Mouse (Mus musculus) heart, embryonic 11.5 days (tissue): ENCODE results near the gene Dynll1. TPM values are rescaled to one million over a fixed set of nuclear protein-coding genes. Genes with fewer than 3 reads are reported as not detected.

Experiments
- ATAC-seq: fragments of 200-750 bp; cut with Nextera tagmentation; replicated peaks from 2 replicates; pipeline ENCODE4 v1.8.0; 2017; ENCODE audit warnings: moderate library complexity; ENCODE audit not compliant: insufficient number of reproducible peaks, low FRiP score, low TSS enrichment
- H3K27ac ChIP-seq: fragments of 300-500 bp; sonication (generic); 2 replicates; pipeline ENCODE4 v1.5.1; 2014; ENCODE audit warnings: mild to moderate bottlenecking, low read depth, low read length
- H3K27me3 ChIP-seq: fragments of 300-500 bp; sonication (generic); 2 replicates; pipeline ENCODE4 v1.6.1; 2014; ENCODE audit warnings: mild to moderate bottlenecking, low read length, mixed read lengths; ENCODE audit not compliant: control insufficient read depth, insufficient read depth
- H3K36me3 ChIP-seq: fragments of 300-500 bp; sonication (generic); 2 replicates; pipeline ENCODE4 v1.6.1; 2014; ENCODE audit warnings: mild to moderate bottlenecking, low read length, moderate library complexity, mixed read lengths; ENCODE audit not compliant: control insufficient read depth, insufficient read depth
- H3K4me1 ChIP-seq: fragments of 300-500 bp; sonication (generic); 2 replicates; pipeline ENCODE4 v1.6.1; 2014; ENCODE audit warnings: low read length; ENCODE audit not compliant: control insufficient read depth, insufficient read depth
- H3K4me2 ChIP-seq: fragments of 300-500 bp; sonication (generic); 2 replicates; pipeline ENCODE4 v1.6.1; 2014; ENCODE audit warnings: mild to moderate bottlenecking, moderate library complexity
- H3K4me3 ChIP-seq: fragments of 300-500 bp; sonication (generic); 2 replicates; pipeline ENCODE4 v1.5.1; 2014; ENCODE audit warnings: low read depth, low read length
- H3K9ac ChIP-seq: fragments of 300-500 bp; sonication (generic); 2 replicates; pipeline ENCODE4 v1.6.1; 2014; ENCODE audit warnings: mild to moderate bottlenecking, low read depth, low read length, moderate library complexity
- H3K9me3 ChIP-seq: fragments of 300-500 bp; sonication (generic); replicated peaks from 2 replicates; pipeline ENCODE4 v1.6.1; 2016; ENCODE audit warnings: low read length; ENCODE audit not compliant: control insufficient read depth
- WGBS: fragments of 180-500 bp; shearing (Covaris S2); extraction: QIAGEN DNeasy Blood & Tissue Kit; methylation state at CpG from one replicate; pipeline ENCODE4 v1.1.7; 2014; ENCODE audit not compliant: insufficient replicate concordance; 5-methylcytosine and 5-hydroxymethylcytosine counted together
- polyA plus RNA-seq: library from polyadenylated mRNA; unstranded; fragments of >200 nt; fragmentation: Nextera tagmentation; extraction: Ambion mirVana; gene quantifications from 2 replicates; pipeline ENCODE4 v1.2.1, GENCODE M21; 2014

The Dynll1 gene
- polyA plus RNA-seq, 1 experiment from 2014 or later, result 1,540 TPM

DNA sequence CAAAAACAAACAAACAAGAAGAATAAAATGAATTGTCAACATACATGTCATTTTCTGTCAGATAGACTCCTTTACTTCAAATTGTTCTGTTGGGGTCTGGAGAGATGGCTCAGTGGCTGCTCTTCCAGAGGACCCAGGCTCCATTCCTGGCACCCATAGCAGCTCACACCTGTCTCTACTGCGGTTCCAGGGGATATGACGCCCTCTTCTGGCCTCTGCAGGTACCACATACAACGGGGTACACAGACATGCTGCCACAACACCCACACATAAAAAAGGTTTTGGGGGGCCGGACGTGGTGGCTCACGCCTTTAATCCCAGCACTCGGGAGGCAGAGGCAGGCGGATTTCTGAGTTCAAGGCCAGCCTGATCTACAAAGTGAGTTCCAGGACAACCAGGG lies 6.6 kb downstream of the Dynll1 start:
- Histone ChIP-seq H3K27me3 (no peaks in the 10 kb centered on the region), H3K36me3 (peaks cover 26% of the 10 kb centered on the region), H3K4me3 (no peak overlapping the region), H3K4me1 (peaks cover 10% of the 10 kb centered on the region), H3K4me2 (no peak overlapping the region), H3K27ac (no peak overlapping the region), H3K9ac (no peak overlapping the region), H3K9me3 (no peaks in the 10 kb centered on the region)
- 85% methylated on average over 8 of the region's 8 CpGs for WGBS
- no peak for ATAC-seq

GRCm38 (mm10) chr5:115284735-115285134 lies 16.1 kb downstream of the Dynll1 start:
- no peak overlapping the region for H3K4me2 ChIP-seq
- H3K4me3 ChIP-seq, result no peak overlapping the region
- H3K27ac ChIP-seq, result no peak overlapping the region
- no peaks in the 10 kb centered on the region for H3K27me3 ChIP-seq
- H3K9ac ChIP-seq, result no peak overlapping the region
- H3K4me1 ChIP-seq, result peaks cover 6% of the 10 kb centered on the region
- 85% methylated on average over 3 of the region's 3 CpGs for WGBS
- ATAC-seq, result no peak
- H3K36me3 ChIP-seq, result peaks cover 9% of the 10 kb centered on the region
- H3K9me3 ChIP-seq, result no peaks in the 10 kb centered on the region

- Histone ChIP-seq H3K9me3 (no peaks in the 10 kb centered on the region), H3K4me1 (peaks cover 4% of the 10 kb centered on the region), H3K36me3 (peaks cover 7% of the 10 kb centered on the region), H3K27ac (peak overlapping the region; percentile 70), H3K4me2 (peak overlapping the region; percentile 86), H3K9ac (peak overlapping the region; percentile 85), H3K4me3 (peak overlapping the region; percentile 97), H3K27me3 (no peaks in the 10 kb centered on the region)
- no peak for ATAC-seq
- 9% methylated on average over 17 of the region's 17 CpGs for WGBS
Measured at GRCm38 (mm10) chr5:115280050-115280687, 20.6 kb downstream of the Dynll1 start.

DNA sequence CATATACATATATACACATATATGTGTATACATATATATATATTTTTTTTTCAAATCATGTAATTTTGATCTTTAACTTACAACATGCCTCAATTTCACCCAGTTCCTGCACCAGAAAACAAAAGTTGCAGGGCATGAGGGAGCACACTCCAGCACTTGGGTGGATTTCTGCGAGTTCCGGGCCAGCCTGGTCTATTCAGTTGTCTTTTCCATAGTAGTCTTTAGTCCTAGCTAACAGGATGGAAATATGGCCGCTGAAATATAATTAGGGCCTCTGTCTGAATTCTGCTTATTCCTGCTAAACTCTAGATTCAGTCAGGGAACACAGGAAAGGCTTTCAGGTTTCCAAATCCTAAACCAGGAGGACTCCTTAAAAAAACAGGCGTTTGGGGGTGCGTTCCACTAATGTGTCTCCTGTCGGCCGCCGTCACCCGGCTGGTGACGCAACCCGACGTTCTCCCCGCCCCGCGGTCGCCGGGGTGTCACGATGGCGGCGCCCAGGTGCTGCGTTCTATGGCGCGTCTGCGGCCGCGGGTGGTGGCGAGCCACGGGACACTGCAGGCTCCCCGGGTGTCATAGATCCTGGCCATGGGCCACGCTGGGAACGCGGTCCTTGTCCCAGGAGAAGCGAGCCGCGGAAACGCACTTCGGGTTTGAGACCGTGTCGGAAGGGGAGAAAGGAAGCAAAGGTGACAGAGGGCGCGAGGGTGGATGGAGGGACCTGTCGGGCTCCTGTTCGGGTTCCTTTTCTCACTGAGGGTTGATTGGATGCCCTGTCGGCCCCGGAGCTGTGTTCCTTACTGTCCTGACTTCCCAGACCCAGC lies 21.4 kb downstream of the Dynll1 start, which contains the start of gene Coq5:
TSS of gene Coq5 (plus strand) at position 441 of the 824 bp plus-strand sequence.
- Histone ChIP-seq H3K9ac (peak within 1 kb of the TSS; percentile 85), H3K4me3 (peak within 1 kb of the TSS; percentile 97), H3K4me2 (peak within 1 kb of the TSS; percentile 86), H3K27me3 (no peaks in the 10 kb centered on the region), H3K4me1 (peaks cover 4% of the 10 kb centered on the region), H3K36me3 (peaks cover 6% of the 10 kb centered on the region), H3K27ac (peak within 1 kb of the TSS; percentile 70), H3K9me3 (no peaks in the 10 kb centered on the region)
- WGBS, result 3% methylated on average over 45 of the region's 45 CpGs
- 0 out of 2 replicates have a peak, but pooled peaks have one; percentile 67 for ATAC-seq

- ATAC-seq, result no peak
- H3K4me1 ChIP-seq, result peaks cover 4% of the 10 kb centered on the region
Measured at GRCm38 (mm10) chr5:115278785-115279184, 22.0 kb downstream of the Dynll1 start.

DNA sequence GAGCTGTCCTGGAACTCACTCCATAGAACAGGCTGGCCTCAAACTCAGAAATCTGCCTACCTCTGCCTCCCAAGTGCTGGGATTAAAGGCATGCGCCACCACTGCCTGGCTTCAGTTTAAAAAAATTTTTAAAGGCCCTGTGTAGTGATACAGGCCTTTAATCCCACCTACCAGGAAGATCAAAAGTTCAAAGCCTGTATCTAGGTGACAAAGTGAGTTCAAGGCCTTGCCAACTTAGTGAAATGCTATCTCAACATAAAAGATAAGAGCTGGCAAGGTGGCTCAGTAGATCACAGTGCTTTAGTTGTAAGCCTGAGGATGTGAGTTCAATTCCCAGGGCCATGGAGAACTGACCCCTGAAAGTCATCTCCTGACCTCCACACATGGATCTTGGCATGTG lies 22.7 kb downstream of the Dynll1 start:
- no peak overlapping the region for H3K4me3 ChIP-seq
- peaks cover 8% of the 10 kb centered on the region for H3K4me1 ChIP-seq
- 71% methylated on average over 1 of the region's 1 CpGs for WGBS
- H3K27me3 ChIP-seq, result no peaks in the 10 kb centered on the region
- no peak overlapping the region for H3K9ac ChIP-seq
- no peaks in the 10 kb centered on the region for H3K9me3 ChIP-seq
- no peak for ATAC-seq
- H3K27ac ChIP-seq, result no peak overlapping the region
- H3K36me3 ChIP-seq, result no peaks in the 10 kb centered on the region
- no peak overlapping the region for H3K4me2 ChIP-seq

More at GRCm38 (mm10) chr5:115278785-115279184, 22.0 kb downstream of the Dynll1 start:
- 65% methylated on average over 2 of the region's 2 CpGs for WGBS
- no peak overlapping the region for H3K4me3 ChIP-seq
- H3K4me2 ChIP-seq, result no peak overlapping the region
- no peaks in the 10 kb centered on the region for H3K9me3 ChIP-seq
- no peak overlapping the region for H3K27ac ChIP-seq
- H3K27me3 ChIP-seq, result no peaks in the 10 kb centered on the region
- no peak overlapping the region for H3K9ac ChIP-seq
- H3K36me3 ChIP-seq, result no peaks in the 10 kb centered on the region; the same call in 1 of the 2 replicates

DNA sequence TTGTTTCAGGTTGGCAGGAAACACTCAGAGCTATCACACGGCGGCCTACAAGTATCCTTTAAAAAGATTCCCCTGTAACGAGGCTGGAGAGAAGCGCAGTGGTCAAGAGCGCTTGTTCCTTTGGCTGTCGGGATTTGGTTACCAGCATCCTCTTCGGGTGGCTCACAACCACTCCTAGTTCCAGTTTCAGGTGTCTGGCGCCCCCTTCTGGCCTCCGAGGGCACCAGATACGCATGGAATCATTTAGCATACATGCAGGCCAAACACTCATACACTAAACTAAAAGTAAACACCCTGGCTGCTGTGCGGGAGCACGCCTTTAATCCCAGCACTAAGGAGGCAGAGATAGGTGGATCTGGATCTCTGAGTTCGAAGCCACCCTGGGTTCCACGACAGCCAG lies 24.8 kb downstream of the Dynll1 start:
- WGBS, result 32% methylated on average over 14 of the region's 14 CpGs
- Histone ChIP-seq H3K4me3 (no peak overlapping the region), H3K9ac (no peak overlapping the region), H3K9me3 (no peaks in the 10 kb centered on the region), H3K27ac (no peak overlapping the region), H3K4me2 (no peak overlapping the region), H3K36me3 (no peaks in the 10 kb centered on the region), H3K27me3 (no peaks in the 10 kb centered on the region), H3K4me1 (peaks cover 8% of the 10 kb centered on the region)
- no peak for ATAC-seq

- Histone ChIP-seq H3K36me3 (no peaks in the 10 kb centered on the region), H3K9me3 (no peaks in the 10 kb centered on the region), H3K4me1 (peaks cover 16% of the 10 kb centered on the region), H3K4me3 (no peak overlapping the region), H3K9ac (no peak overlapping the region), H3K27me3 (no peaks in the 10 kb centered on the region), H3K27ac (no peak overlapping the region), H3K4me2 (no peak overlapping the region)
- no peak for ATAC-seq
- WGBS, result 77% methylated on average over 1 of the region's 1 CpGs
Measured at GRCm38 (mm10) chr5:115274771-115275170, 26.0 kb downstream of the Dynll1 start.
